Mouse (Mus musculus) CH12.LX (cell line): ENCODE results near the gene Wdr12. TPM values are rescaled to one million over a fixed set of nuclear protein-coding genes. Genes with fewer than 3 reads are reported as not detected.

Experiments
- DNase-seq: peaks from one replicate; pipeline ENCODE4 v3.0.0-alpha.2; 2013; ENCODE audit errors: extremely low read depth
- H3K27ac ChIP-seq: 2 replicates; pipeline ENCODE4 v1.5.1; 2012; ENCODE audit warnings: low read depth, mild to moderate bottlenecking, control low read depth, moderate library complexity; ENCODE audit not compliant: insufficient read depth
- H3K27me3 ChIP-seq: replicated peaks from 2 replicates; pipeline ENCODE3; 2012; ENCODE audit warnings: inconsistent platforms
- H3K36me3 ChIP-seq, 2 experiments: replicated peaks in 1 of 2; 2 replicates each; pipeline versions ENCODE3 to v1.6.1; 2012; ENCODE audit warnings: inconsistent platforms in 1 of 2, low read length in 1 of 2, mild to moderate bottlenecking in 1 of 2, mixed read lengths in 1 of 2, moderate library complexity in 1 of 2; ENCODE audit not compliant: control insufficient read depth in 1 of 2, insufficient read depth in 1 of 2
- H3K4me1 ChIP-seq, 2 experiments: 2 replicates each; pipeline ENCODE4 v1.6.1; 2012; ENCODE audit warnings: inconsistent platforms in 1 of 2, moderate library complexity in 1 of 2; ENCODE audit not compliant: insufficient read depth in 2 of 2, control insufficient read depth in 1 of 2
- H3K4me2 ChIP-seq: 2 replicates; pipeline ENCODE4 v1.6.1; 2012; ENCODE audit warnings: low read depth, mild to moderate bottlenecking, control low read depth; ENCODE audit not compliant: poor library complexity, insufficient read depth, severe bottlenecking
- H3K4me3 ChIP-seq, 3 experiments: fragments of 150-350 bp in 1 of 3; sonication (generic) in 1 of 3; replicated peaks in 1 of 3; 2 replicates each; pipeline versions ENCODE3 to v1.5.1; 2011 to 2012; ENCODE audit warnings: low read depth in 2 of 3, low read length in 2 of 3, mild to moderate bottlenecking in 2 of 3, moderate library complexity in 2 of 3, control low read depth in 1 of 3, improper control_type of control experiment in 1 of 3, inconsistent platforms in 1 of 3, mixed read lengths in 1 of 3; ENCODE audit not compliant: poor library complexity in 1 of 3
- H3K79me2 ChIP-seq: replicated peaks from 2 replicates; pipeline ENCODE4 v1.6.1; 2012; ENCODE audit warnings: mild to moderate bottlenecking, moderate library complexity; ENCODE audit not compliant: control insufficient read depth, poor library complexity, insufficient read depth, severe bottlenecking; ENCODE audit errors: extremely low read depth
- H3K9ac ChIP-seq: 2 replicates; pipeline ENCODE4 v1.6.1; 2012; ENCODE audit warnings: low read depth, mild to moderate bottlenecking, control low read depth, moderate library complexity; ENCODE audit not compliant: insufficient read depth
- H3K9me3 ChIP-seq: replicated peaks from 2 replicates; pipeline ENCODE3; 2012; ENCODE audit warnings: low read length, inconsistent platforms, mixed read lengths
- BHLHE40 ChIP-seq: IDR thresholded peaks from 2 replicates; pipeline ENCODE4 v1.6.1; 2011; ENCODE audit warnings: mild to moderate bottlenecking, low read depth, low read length, improper control_type of control experiment
- ELF1 ChIP-seq: IDR thresholded peaks from 2 replicates; pipeline ENCODE4 v1.6.1; 2014; ENCODE audit warnings: low read depth, mild to moderate bottlenecking, inconsistent platforms, low read length, improper control_type of control experiment
- ETS1 ChIP-seq: conservative IDR thresholded peaks from 2 replicates; pipeline ENCODE4 v1.6.1; 2012; ENCODE audit warnings: low read depth, mild to moderate bottlenecking, inconsistent platforms, low read length, improper control_type of control experiment, moderate library complexity
- GABPA ChIP-seq: IDR thresholded peaks from 2 replicates; pipeline ENCODE4 v1.6.1; 2012; ENCODE audit warnings: low read depth, low read length, improper control_type of control experiment, inconsistent platforms; ENCODE audit not compliant: insufficient replicate concordance
- KAT2A ChIP-seq: IDR thresholded peaks from 2 replicates; pipeline ENCODE4 v1.6.1; 2012; ENCODE audit warnings: low read length, improper control_type of control experiment, inconsistent platforms; ENCODE audit not compliant: insufficient replicate concordance
- MAZ ChIP-seq: IDR thresholded peaks from 2 replicates; pipeline ENCODE4 v1.6.1; 2012; ENCODE audit warnings: low read depth, mild to moderate bottlenecking, inconsistent platforms, low read length, improper control_type of control experiment, moderate library complexity
- RAD21 ChIP-seq: IDR thresholded peaks from 2 replicates; pipeline ENCODE4 v1.6.1; 2011; ENCODE audit warnings: low read depth, mild to moderate bottlenecking, low read length, improper control_type of control experiment, moderate library complexity
- RCOR1 ChIP-seq: conservative IDR thresholded peaks from 2 replicates; pipeline ENCODE4 v1.6.1; 2012; ENCODE audit warnings: low read depth, mild to moderate bottlenecking, inconsistent platforms, low read length, improper control_type of control experiment
- SIN3A ChIP-seq: IDR thresholded peaks from 2 replicates; pipeline ENCODE4 v1.6.1; 2012; ENCODE audit warnings: low read length, improper control_type of control experiment, inconsistent platforms
- SMC3 ChIP-seq: IDR thresholded peaks from 2 replicates; pipeline ENCODE4 v1.6.1; 2011; ENCODE audit warnings: low read depth, low read length, improper control_type of control experiment
- TBP ChIP-seq: conservative IDR thresholded peaks from 2 replicates; pipeline ENCODE4 v1.6.1; 2011; ENCODE audit warnings: low read depth, low read length, improper control_type of control experiment
- TCF12 ChIP-seq: IDR thresholded peaks from 2 replicates; pipeline ENCODE4 v1.6.1; 2014; ENCODE audit warnings: low read depth, mild to moderate bottlenecking, inconsistent platforms, low read length, improper control_type of control experiment
- ZC3H11A ChIP-seq: IDR thresholded peaks from 2 replicates; pipeline ENCODE4 v1.6.1; 2012; ENCODE audit warnings: low read depth, mild to moderate bottlenecking, inconsistent platforms, low read length, improper control_type of control experiment
- dilution Hi-C: fragments of 300-500 bp; cut with MboI; formaldehyde crosslinking; loops from 2 replicates; pipeline ENCODE4 v1.14.3; 2020; ENCODE audit warnings: low sequenced_read_pairs; ENCODE audit not compliant: extremely low pct_unique_long_range_greater_than_20kb, extremely low pct_ligation_motif_present
- in situ Hi-C: fragments of 300-500 bp; cut with MboI; formaldehyde crosslinking; loops from 3 replicates; pipeline ENCODE4 v1.14.3; 2019; ENCODE audit warnings: low sequenced_read_pairs, low pct_ligation_motif_present, low pct_unique_long_range_greater_than_20kb, mixed read lengths
- polyA plus RNA-seq: library from polyadenylated mRNA; unstranded; fragments of >175 nt; gene quantifications from 2 replicates; pipeline ENCODE4 v1.2.1, GENCODE M21; 2012; ENCODE audit warnings: low read depth; ENCODE audit not compliant: insufficient read length
- total RNA-seq, 2 experiments: library from RNA; depleted of rRNA; stranded (reverse); fragments of 300-350 nt in 1 of 2; fragments of >200 nt in 1 of 2; gene quantifications; 2 replicates each; pipeline ENCODE4 v1.2.3; 2012 to 2014

Gene Wdr12
- total and polyA plus RNA-seq, 3 experiments: 58.7 to 107 (median 97.4) TPM

GRCm38 (mm10) chr1:60042796-60043469 lies 55.5 kb downstream of the Wdr12 start, which contains the start of gene Ica1l:
Ica1l (minus strand) TSS chr1:60043184.
- DNase-seq: no peak
- peaks cover 29% of the 10 kb centered on the region for H3K27me3 ChIP-seq
- no peaks in the 10 kb centered on the region; a peak in 1 of 4 replicates for H3K4me1 ChIP-seq
- no peaks in the 10 kb centered on the region for H3K36me3 ChIP-seq
- peak within 1 kb of the TSS; percentile 43 for H3K9ac ChIP-seq
- peak within 1 kb of the TSS; percentile 97 for H3K4me2 ChIP-seq
- H3K79me2 ChIP-seq: no peaks in the 10 kb centered on the region
- TF ChIP-seq RCOR1 (no peak), SMC3 (no peak), TBP (no peak), SIN3A (no peak), BHLHE40 (no peak), ETS1 (no peak), KAT2A (no peak), TCF12 (no peak), ZC3H11A (no peak), MAZ (no peak)
- TF ChIP-seq, all 38 proteins: peak for 0
- H3K4me3 ChIP-seq: peak within 1 kb of the TSS; percentile 24 to 69 (median 52)
- H3K27ac ChIP-seq: no peak within 1 kb of the TSS
- in situ Hi-C loops: no loop called here
- dilution Hi-C loops: no loop called here
- H3K9me3 ChIP-seq: no peaks in the 10 kb centered on the region

- H3K4me3 ChIP-seq: peak overlapping the region; percentile 24 to 69 (median 52)
- no peaks in the 10 kb centered on the region for H3K79me2 ChIP-seq
- in situ Hi-C loops: no loop called here
- H3K36me3 ChIP-seq: no peaks in the 10 kb centered on the region
- H3K9ac ChIP-seq: 0 out of 2 replicates have a peak overlapping the region, but pooled peaks have one; percentile 43
- H3K27me3 ChIP-seq: peaks cover 29% of the 10 kb centered on the region
- H3K27ac ChIP-seq: no peak overlapping the region
- H3K4me1 ChIP-seq: no peaks in the 10 kb centered on the region; a peak in 1 of 4 replicates
- no peaks in the 10 kb centered on the region for H3K9me3 ChIP-seq
- peak overlapping the region; percentile 97 for H3K4me2 ChIP-seq
- no peak for DNase-seq
- no peak for TF ChIP-seq RAD21
- no peak for TF ChIP-seq GABPA
- no peak for TF ChIP-seq ELF1
- TF ChIP-seq ZC3H11A: no peak
- no peak for TF ChIP-seq TBP
- dilution Hi-C loops: no loop called here
Measured at GRCm38 (mm10) chr1:60042398-60042795, 56.0 kb downstream of the Wdr12 start.
